Mouse (Mus musculus) embryonic facial prominence, embryonic 14.5 days (tissue): ENCODE results near the gene Csk. TPM values are rescaled to one million over a fixed set of nuclear protein-coding genes. Genes with fewer than 3 reads are reported as not detected.
A peak's percentile ranks its signal among the peaks of the same experiment; 100 is the strongest.

ENCODE experiments used
- ATAC-seq: fragments of 200-750 bp; cut with Nextera tagmentation; 2 replicates; pipeline ENCODE4 v1.8.0; 2017; ENCODE audit warnings: low read depth, moderate number of reproducible peaks, moderate TSS enrichment
- DNase-seq: peaks from one replicate; pipeline ENCODE4 v3.0.0-alpha.2; 2015; ENCODE audit warnings: low spot score
- H3K27ac ChIP-seq: fragments of 300-500 bp; sonication (generic); replicated peaks from 2 replicates; pipeline ENCODE4 v1.5.1; 2014; ENCODE audit warnings: low read depth, mild to moderate bottlenecking, low read length, moderate library complexity
- H3K27me3 ChIP-seq: fragments of 300-500 bp; sonication (generic); replicated peaks from 2 replicates; pipeline ENCODE4 v1.6.1; 2014; ENCODE audit warnings: low read length; ENCODE audit not compliant: control insufficient read depth, insufficient read depth
- H3K36me3 ChIP-seq: fragments of 300-500 bp; sonication (generic); 2 replicates; pipeline ENCODE4 v1.6.1; 2014; ENCODE audit warnings: low read length, mixed read lengths; ENCODE audit not compliant: control insufficient read depth, insufficient read depth
- H3K4me1 ChIP-seq: fragments of 300-500 bp; sonication (generic); 2 replicates; pipeline ENCODE4 v1.6.1; 2014; ENCODE audit warnings: antibody characterized with exemption, low read length; ENCODE audit not compliant: control insufficient read depth, insufficient read depth
- H3K4me2 ChIP-seq: fragments of 300-500 bp; sonication (generic); 2 replicates; pipeline ENCODE4 v1.6.1; 2014; ENCODE audit warnings: low read depth, mild to moderate bottlenecking, low read length, moderate library complexity, mixed read lengths
- H3K4me3 ChIP-seq: fragments of 300-500 bp; sonication (generic); 2 replicates; pipeline ENCODE4 v1.5.1; 2014; ENCODE audit warnings: low read depth, mild to moderate bottlenecking, low read length
- H3K9ac ChIP-seq: fragments of 300-500 bp; sonication (generic); 2 replicates; pipeline ENCODE4 v1.6.1; 2014; ENCODE audit warnings: low read depth, mild to moderate bottlenecking, low read length, moderate library complexity, mixed read lengths
- H3K9me3 ChIP-seq: fragments of 300-500 bp; sonication (generic); 2 replicates; pipeline ENCODE4 v1.6.1; 2016; ENCODE audit warnings: low read length; ENCODE audit not compliant: control insufficient read depth
- WGBS: fragments of 180-500 bp; shearing (Covaris S2); extraction: QIAGEN DNeasy Blood & Tissue Kit; methylation state at CpG from one replicate; pipeline ENCODE4 v1.1.7; 2014; 5-methylcytosine and 5-hydroxymethylcytosine counted together
- polyA plus RNA-seq: library from polyadenylated mRNA; unstranded; fragments of >200 nt; fragmentation: Nextera tagmentation; extraction: Ambion mirVana; gene quantifications from 2 replicates; pipeline ENCODE4 v1.2.1, GENCODE M21; 2014

Csk gene
- polyA plus RNA-seq, 1 experiment from 2014 or later, result 26.6 TPM

DNA sequence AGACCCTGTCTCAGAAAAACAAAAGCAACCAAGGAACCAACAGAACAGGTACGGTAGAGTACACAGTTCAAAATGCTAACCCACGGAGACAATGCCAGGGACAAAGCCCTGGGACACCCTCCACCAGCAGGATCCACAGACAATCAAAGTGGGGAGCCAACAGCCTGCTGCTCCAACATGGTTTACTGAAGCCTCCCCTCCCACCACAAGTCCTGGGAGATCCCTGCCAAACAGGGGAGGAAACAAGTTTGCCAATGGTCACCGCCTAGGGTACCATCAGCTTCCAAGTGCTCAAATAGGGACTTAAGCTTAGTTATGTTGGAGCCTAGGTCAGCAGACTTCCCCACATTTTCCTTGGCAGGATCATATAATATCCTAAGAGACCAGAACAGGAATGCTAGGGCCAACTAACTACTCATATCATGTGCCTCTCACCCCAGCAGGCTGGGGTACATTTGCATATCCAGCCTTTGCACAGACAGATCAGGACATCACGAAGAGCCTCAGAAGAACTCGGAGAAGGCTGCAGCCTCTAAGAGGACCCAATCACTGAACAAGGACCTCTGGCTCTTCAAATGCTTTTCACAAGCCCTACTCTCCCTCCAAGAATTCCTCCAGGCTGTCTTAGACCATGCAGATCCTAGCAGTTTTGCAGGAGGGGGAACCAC is 13.6 kb downstream of the Csk start:
- DNase-seq, result no peak
- Histone ChIP-seq H3K36me3 (0 out of 2 replicates have a peak, but pooled peaks cover 11% of the 10 kb centered on the region), H3K27me3 (no peaks in the 10 kb centered on the region), H3K9me3 (no peaks in the 10 kb centered on the region), H3K4me1 (peaks cover 53% of the 10 kb centered on the region), H3K4me3 (peak overlapping the region; percentile 23; the same call in 1 of the 2 replicates), H3K9ac (peak overlapping the region; percentile 32; the same call in 1 of the 2 replicates), H3K27ac (peak overlapping the region; percentile 88), H3K4me2 (peak overlapping the region; percentile 49)
- WGBS, result 41% methylated on average over 5 of the region's 5 CpGs
- ATAC-seq, result no peak

DNA sequence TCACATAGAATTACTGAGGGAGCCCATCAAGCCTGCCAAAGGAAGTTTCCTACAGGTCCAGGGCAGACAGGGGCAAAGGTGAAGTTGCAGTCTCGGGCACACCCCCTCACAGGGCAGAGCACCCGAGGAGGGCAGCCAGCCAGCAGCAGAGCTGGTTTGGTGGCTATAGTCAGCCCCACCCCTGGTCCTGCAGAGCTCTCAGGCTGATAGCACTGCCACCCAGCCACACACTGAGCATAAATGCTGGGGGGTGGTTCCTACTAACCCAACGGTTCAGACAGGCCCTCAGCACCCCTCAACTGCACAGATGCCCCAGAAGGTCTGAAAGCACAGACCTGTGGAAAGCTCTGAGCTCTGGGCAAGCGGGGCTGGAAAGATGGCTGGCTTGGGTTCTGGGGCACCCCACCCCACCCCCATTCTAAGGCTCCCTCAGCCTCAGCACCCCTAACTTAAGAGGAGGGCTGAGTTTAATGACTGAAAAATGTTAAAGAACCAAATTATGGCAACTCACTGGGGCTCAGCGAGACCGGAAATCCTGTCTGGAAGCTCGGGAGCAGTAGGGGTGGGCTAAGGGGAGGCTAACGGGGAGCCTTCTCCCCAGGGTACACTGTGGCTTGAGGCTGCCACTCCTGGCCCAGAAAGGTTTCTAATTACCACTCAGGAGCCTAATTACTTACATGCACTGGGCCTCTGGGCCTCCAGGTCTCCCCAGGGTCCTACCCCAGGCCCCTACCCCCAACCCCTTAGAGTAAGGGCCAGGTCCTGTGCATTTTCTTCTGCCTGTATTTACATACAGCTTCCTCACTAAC is 14.6 kb downstream of the Csk start:
- no peaks in the 10 kb centered on the region for H3K27me3 ChIP-seq
- peak overlapping the region; percentile 49 for H3K4me2 ChIP-seq
- ATAC-seq (no peak), DNase-seq (peak; percentile 38)
- no peaks in the 10 kb centered on the region for H3K9me3 ChIP-seq
- no peak overlapping the region for H3K4me3 ChIP-seq
- 0 out of 2 replicates have a peak, but pooled peaks cover 11% of the 10 kb centered on the region for H3K36me3 ChIP-seq
- peaks cover 49% of the 10 kb centered on the region for H3K4me1 ChIP-seq
- H3K27ac ChIP-seq, result peak overlapping the region; percentile 88
- H3K9ac ChIP-seq, result peak overlapping the region; percentile 50
- 14% methylated on average over 8 of the region's 8 CpGs for WGBS

DNA sequence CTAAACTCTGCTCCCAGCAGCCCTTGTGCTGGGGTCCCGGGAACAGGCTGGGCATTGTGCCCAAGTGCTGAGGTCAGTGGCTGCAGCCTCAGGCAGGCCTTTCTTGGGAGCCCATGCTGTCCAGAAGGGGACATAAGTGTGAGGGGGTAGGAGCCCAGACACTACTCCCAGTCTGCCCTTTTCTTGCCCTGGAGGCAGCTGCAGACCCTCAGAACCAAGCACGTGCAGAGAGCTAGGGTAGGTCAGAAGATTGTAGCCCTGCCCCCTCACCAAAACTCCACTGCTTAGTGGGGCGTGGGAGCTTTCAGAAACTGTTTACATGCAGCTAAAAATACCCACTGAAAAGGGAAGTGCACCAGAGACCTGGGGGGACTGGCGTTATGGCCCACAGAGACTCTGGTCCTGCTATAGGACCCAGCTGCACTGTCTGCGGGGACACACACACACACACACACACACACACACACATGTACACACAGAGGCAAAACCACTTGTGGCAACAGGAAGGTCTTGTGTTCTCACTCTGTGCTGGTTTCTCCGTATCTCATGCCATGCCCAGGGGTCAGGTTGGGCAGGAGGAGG is 15.6 kb downstream of the Csk start:
- Histone ChIP-seq H3K4me1 (peaks cover 39% of the 10 kb centered on the region), H3K9ac (peak overlapping the region; percentile 50; the same call in 1 of the 2 replicates), H3K36me3 (0 out of 2 replicates have a peak, but pooled peaks cover 11% of the 10 kb centered on the region), H3K27ac (peak overlapping the region; percentile 88), H3K4me2 (peak overlapping the region; percentile 49), H3K27me3 (no peaks in the 10 kb centered on the region), H3K9me3 (no peaks in the 10 kb centered on the region), H3K4me3 (no peak overlapping the region)
- peak; percentile 69 for DNase-seq
- peak; percentile 38; the same call in 1 of the 2 replicates for ATAC-seq
- 16% methylated on average over 6 of the region's 6 CpGs for WGBS

DNA sequence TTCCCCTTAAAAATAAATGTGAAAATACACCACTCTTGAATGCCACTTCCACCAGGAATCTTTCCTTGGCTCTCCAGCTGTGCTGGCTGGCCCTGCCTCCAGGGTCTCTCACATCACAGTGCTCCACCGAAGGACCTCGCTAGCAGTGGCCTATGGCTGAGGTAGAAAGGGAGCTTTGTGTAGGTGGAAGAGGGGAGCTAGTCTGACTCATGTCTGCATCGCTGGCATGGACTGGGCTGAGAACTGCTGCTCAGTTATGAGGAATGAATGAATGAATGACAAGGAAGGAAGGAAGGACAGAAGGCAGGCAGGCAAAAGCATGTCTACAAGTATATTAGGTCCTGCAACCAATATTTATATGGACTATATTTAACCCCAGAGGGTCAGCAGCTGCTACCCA is 16.2 kb downstream of the Csk start:
- Histone ChIP-seq H3K27ac (peak overlapping the region; percentile 88), H3K4me2 (peak overlapping the region; percentile 49; the same call in 1 of the 2 replicates), H3K27me3 (no peaks in the 10 kb centered on the region), H3K9ac (no peak overlapping the region), H3K4me1 (peaks cover 38% of the 10 kb centered on the region), H3K9me3 (no peaks in the 10 kb centered on the region), H3K4me3 (no peak overlapping the region), H3K36me3 (0 out of 2 replicates have a peak, but pooled peaks cover 11% of the 10 kb centered on the region)
- no peak for DNase-seq
- ATAC-seq, result 0 out of 2 replicates have a peak, but pooled peaks have one; percentile 5
- WGBS, result 34% methylated on average over 3 of the region's 3 CpGs

DNA sequence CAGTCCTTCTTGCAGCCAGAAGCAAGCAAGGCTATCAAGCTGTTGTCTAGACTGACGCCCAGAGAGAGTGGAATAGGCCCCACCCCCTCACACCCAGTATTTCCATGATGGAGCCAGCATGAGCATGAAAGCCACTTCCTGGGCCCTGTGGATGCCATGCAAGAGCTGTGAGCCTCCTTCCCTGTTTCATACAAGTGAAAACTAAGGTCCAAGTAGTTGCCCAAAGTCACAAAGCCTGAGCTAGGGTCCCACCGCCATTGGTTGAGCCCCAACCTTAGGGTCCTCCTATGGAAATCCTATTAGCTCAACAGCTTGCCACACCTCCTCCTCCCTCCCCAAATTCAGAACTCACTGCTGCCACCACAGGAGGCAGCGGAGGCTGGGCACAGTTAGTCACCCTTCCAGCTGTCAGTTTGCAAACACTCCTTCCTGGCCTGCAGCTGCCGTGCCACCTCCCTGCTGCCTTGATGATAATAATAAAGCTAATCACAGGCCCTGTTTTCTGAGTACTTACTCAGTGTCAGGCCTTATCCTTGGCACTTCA is 19.9 kb downstream of the Csk start:
- H3K9me3 ChIP-seq, result no peaks in the 10 kb centered on the region
- no peak overlapping the region for H3K4me2 ChIP-seq
- peaks cover 34% of the 10 kb centered on the region for H3K36me3 ChIP-seq
- no peak overlapping the region for H3K27ac ChIP-seq
- no peak overlapping the region for H3K4me3 ChIP-seq
- no peak overlapping the region for H3K9ac ChIP-seq
- no peak for DNase-seq
- H3K4me1 ChIP-seq, result peaks cover 11% of the 10 kb centered on the region
- WGBS, result 51% methylated on average over 4 of the region's 4 CpGs
- H3K27me3 ChIP-seq, result no peaks in the 10 kb centered on the region
- no peak for ATAC-seq

DNA sequence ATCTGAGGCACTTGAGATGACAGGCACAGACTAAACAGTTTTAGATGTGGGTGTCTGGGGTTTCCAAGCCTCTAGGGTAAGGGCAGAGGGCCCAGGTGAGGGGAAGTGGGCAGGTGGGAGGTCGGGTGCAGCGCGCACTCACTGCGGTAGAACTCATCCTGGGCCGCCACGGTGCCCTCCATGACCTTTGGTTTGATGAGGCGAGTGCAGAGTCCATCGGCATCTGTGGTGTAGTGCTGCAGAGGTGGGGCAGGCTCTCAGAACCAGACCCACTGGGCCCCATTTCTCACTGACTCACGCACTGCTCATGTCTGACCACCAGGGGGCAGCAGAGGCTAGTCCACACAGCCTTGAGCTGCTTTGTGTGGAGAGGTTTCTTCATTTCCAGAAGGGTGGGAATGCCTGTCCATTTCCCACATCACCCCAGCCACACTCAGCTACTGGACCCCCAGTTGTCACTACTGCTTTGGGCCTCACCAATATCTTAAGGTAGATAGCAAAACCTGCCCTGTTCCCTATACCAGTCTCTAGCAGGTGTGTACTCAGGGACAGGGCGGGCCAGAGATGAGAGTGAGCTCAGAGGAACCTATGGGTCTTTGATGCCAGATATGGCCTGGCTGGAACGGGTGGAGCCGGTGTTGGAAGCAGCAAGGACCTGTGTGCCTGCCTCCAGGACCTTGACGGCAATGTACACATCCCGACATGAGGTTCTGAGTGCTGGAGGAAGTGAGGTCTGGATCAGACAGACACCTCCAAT is 24.1 kb downstream of the Csk start:
- no peaks in the 10 kb centered on the region for H3K27me3 ChIP-seq
- no peaks in the 10 kb centered on the region for H3K4me1 ChIP-seq
- no peak overlapping the region for H3K9ac ChIP-seq
- no peak overlapping the region for H3K4me2 ChIP-seq
- H3K9me3 ChIP-seq, result no peaks in the 10 kb centered on the region
- peaks cover 72% of the 10 kb centered on the region for H3K36me3 ChIP-seq
- H3K27ac ChIP-seq, result no peak overlapping the region
- ATAC-seq, result peak; percentile 70
- WGBS, result 66% methylated on average over 14 of the region's 14 CpGs
- peak; percentile 65 for DNase-seq
- H3K4me3 ChIP-seq, result no peak overlapping the region

DNA sequence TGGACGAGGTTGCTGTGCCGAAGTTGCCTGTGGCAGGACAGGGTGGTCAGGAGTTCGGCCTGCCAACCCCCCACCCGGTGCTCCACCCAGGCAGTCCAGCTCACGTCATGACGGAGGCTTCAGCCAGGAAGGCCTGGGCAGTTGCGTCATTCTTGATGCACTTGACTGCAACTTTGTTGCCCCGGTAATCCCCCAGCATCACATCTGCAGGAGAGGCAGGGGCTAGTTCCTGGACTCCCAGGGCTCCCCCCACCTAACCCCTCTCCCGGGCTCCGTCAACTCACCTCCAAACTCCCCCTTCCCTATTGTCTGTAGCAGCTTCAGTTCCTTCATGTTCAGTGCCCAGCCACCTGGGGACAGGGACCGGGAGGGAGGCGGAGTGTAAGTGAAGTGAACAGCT is 24.7 kb downstream of the Csk start:
- ATAC-seq (no peak), DNase-seq (no peak)
- Histone ChIP-seq H3K9ac (no peak overlapping the region), H3K27ac (no peak overlapping the region), H3K4me2 (no peak overlapping the region), H3K36me3 (peaks cover 72% of the 10 kb centered on the region), H3K9me3 (no peaks in the 10 kb centered on the region), H3K27me3 (no peaks in the 10 kb centered on the region), H3K4me3 (no peak overlapping the region), H3K4me1 (no peaks in the 10 kb centered on the region)
- 94% methylated on average over 12 of the region's 12 CpGs for WGBS

DNA sequence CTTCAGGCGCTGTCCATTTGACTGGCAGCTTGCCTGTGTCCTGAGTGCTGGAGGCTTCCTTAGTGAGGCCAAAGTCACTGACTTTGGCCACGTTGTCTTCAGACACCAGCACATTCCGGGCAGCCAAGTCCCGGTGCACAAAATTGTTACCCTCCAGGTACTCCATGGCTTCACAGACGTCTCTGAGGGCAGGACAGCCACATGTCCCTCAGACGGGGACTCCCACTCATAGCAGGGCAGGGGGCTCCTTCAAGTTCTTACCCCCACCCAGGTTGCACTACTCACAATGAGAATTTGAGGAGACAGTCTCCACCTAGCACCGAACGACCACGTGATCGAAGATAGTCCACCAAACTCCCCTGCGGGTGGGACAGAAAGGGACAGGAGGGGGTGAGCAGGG is 25.5 kb downstream of the Csk start:
- ATAC-seq (no peak), DNase-seq (no peak)
- no peak overlapping the region for H3K4me2 ChIP-seq
- H3K9ac ChIP-seq, result no peak overlapping the region
- no peak overlapping the region for H3K4me3 ChIP-seq
- H3K4me1 ChIP-seq, result no peaks in the 10 kb centered on the region
- no peaks in the 10 kb centered on the region for H3K27me3 ChIP-seq
- 90% methylated on average over 11 of the region's 11 CpGs for WGBS
- H3K36me3 ChIP-seq, result peaks cover 72% of the 10 kb centered on the region
- H3K9me3 ChIP-seq, result no peaks in the 10 kb centered on the region
- no peak overlapping the region for H3K27ac ChIP-seq
